Mouse (Mus musculus) left cerebral cortex, adult 6 months (tissue): Measurements from ENCODE around the gene Zfp112. TPM values are rescaled to one million over a fixed set of nuclear protein-coding genes. Genes with fewer than 3 reads are reported as not detected.

ENCODE experiments used
- long read RNA-seq, 2 experiments: library from polyadenylated mRNA; unstranded; transcript quantifications; one replicate each; pipeline ENCODE4 v2.0.0; 2019 to 2020
- polyA plus RNA-seq: library from polyadenylated mRNA; unstranded; fragments of <200 nt; fragmentation: Nextera tagmentation; gene quantifications from 2 replicates; pipeline ENCODE4 v1.2.3, GENCODE M21; 2021

The Zfp112 gene
- polyA plus RNA-seq = 2.7 and 3.6 TPM in 2 replicates
- long read RNA-seq, experiment 1, transcript Zfp112-203 (1 exons, 2,107 nt) = major isoform, 9 of 31 reads
- long read RNA-seq, experiment 1, partial matches to known transcripts = 8 of 31 reads
- long read RNA-seq, experiment 1, other reads (novel, unspliced or antisense) = 13 of 31 reads
- long read RNA-seq, experiment 2, partial matches to known transcripts = 0 of 6 reads
- long read RNA-seq, experiment 2, other reads (novel, unspliced or antisense) = 6 of 6 reads

GRCm38 (mm10) chr7:24112156-24112856, at the start of gene Zfp112:
Gene Zfp112 (plus strand): TSS chr7:24112314.

DNA sequence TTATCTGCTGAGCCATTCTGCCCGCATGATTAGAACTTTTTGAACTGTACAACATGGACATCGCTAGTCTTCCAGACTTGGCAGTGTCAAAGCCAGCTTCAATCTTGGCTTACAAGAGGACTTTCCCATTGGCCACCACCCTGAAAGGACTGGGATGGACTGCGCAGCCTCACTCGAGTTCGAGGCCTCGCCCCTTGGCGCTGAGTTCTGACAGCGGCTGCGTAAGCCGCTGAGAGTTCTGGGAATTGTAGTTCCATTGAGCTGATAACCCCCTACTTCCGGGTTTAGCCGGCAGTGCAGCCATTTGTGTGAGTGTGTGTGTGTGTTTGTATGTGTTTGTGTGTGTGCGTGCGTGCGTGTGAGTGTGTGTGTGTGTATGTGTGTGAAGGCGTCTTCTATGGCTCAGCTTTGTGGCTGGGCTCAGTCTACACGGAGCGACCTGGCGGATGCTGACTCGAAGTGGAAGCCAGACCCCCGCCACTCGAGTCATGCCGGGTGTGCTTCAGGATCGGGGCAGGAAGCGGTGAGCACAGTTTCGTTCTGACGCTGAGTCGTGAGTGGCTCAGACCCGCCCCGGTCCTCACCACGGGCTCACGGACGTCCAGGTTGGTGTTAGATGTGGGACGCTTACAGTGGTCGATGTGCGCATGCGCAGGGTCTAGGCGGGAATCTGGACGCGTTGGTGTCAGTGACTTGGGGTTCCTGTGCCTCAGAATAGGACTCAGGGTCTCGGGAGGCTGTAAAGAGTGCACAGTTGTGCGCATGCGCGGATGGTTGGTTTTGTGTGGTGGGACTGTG, 30.3 kb upstream of the Zfp112 start, which contains the start of gene Zfp180:
TSS of gene Zfp180 (plus strand) at position 291 of the 798 bp plus-strand sequence.

GRCm38 (mm10) chr7:24133996-24134828, 22.1 kb downstream of the Zfp112 start, which contains the start of gene Zfp235:
Gene Zfp235 (plus strand): TSS chr7:24134169.

GRCm38 (mm10) chr7:24174618-24175336, 62.7 kb downstream of the Zfp112 start, which contains the start of gene Zfp114:
Gene Zfp114 (plus strand): TSS chr7:24175060.

Other genes starting within 250 kb of the Zfp112 start
- not detected in 2 replicates for gene Vmn1r177, start 245.9 kb upstream of the Zfp112 start, polyA plus RNA-seq
- gene Vmn1r178, start 220.3 kb upstream of the Zfp112 start, polyA plus RNA-seq = not detected in 2 replicates
- gene Vmn1r179, start 185.3 kb upstream of the Zfp112 start, polyA plus RNA-seq = 0.03 TPM in 1 of 2 replicates, not detected in the other
- not detected in 2 replicates for gene Vmn1r180, start 161.7 kb upstream of the Zfp112 start, polyA plus RNA-seq
- not detected in 2 replicates for gene Vmn1r181, start 137.7 kb upstream of the Zfp112 start, polyA plus RNA-seq
- not detected in 2 replicates for gene V1rd19, start 110.6 kb upstream of the Zfp112 start, polyA plus RNA-seq
- gene Vmn1r183, start 59.1 kb upstream of the Zfp112 start, polyA plus RNA-seq = not detected in 2 replicates
- gene Zfp180, start 30.4 kb upstream of the Zfp112 start, polyA plus RNA-seq = 24.4 and 27.1 TPM in 2 replicates
- 12.2 and 13.5 TPM in 2 replicates for gene Zfp235, start 21.9 kb downstream of the Zfp112 start, polyA plus RNA-seq
- 0.93 and 0.98 TPM in 2 replicates for gene Zfp114, start 62.7 kb downstream of the Zfp112 start, polyA plus RNA-seq
- 1.6 TPM in 2 replicates for gene Zfp111, start 99.1 kb downstream of the Zfp112 start, polyA plus RNA-seq
- gene Zfp109, start 125.2 kb downstream of the Zfp112 start, polyA plus RNA-seq = 4.4 and 4.6 TPM in 2 replicates
- 2.8 and 3.1 TPM in 2 replicates for gene Zfp108, start 142.5 kb downstream of the Zfp112 start, polyA plus RNA-seq
- 6.1 and 7.0 TPM in 2 replicates for gene Zfp93, start 158.1 kb downstream of the Zfp112 start, polyA plus RNA-seq
- gene Zfp61, start 188.9 kb downstream of the Zfp112 start, polyA plus RNA-seq = 10.9 and 15.1 TPM in 2 replicates
- gene Zfp94, start 204.4 kb downstream of the Zfp112 start, polyA plus RNA-seq = 14.5 and 15.2 TPM in 2 replicates
- not detected in 2 replicates for gene Tescl, start 221.6 kb downstream of the Zfp112 start, polyA plus RNA-seq
- gene Lypd5, start 236.9 kb downstream of the Zfp112 start, polyA plus RNA-seq = not detected in 2 replicates